Mouse (Mus musculus): Measurements from ENCODE around the gene Zfp646. TPM values are rescaled to one million over a fixed set of nuclear protein-coding genes. Genes with fewer than 3 reads are reported as not detected.
A peak's percentile ranks its signal among the peaks of the same experiment; 100 is the strongest.

Gene Zfp646
- total RNA-seq, 2 experiments from 2014 or later: 38.4 to 40.8 TPM

DNA sequence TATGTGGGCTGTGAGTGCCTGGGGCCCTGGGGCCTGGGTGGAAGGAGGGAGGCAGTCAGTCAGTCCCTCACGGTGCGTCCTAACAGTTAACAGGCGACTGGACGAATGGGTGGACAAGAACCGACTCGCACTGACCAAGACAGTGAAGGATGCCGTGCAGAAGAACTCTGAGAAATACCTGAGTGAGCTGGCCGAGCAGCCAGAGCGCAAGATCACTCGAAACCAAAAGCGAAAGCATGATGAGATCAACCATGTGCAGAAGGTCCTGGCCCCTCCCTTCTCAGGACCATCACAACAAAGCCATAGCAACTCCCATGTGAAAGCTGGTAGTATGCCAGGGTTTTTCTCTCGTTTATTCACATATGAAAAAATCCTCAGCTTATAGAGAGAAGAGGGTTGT, 39.3 kb downstream of the Zfp646 start:
- ATAC-seq (replicated peaks; ENCODE audit: poor library complexity, severe bottlenecking): no peak

DNA sequence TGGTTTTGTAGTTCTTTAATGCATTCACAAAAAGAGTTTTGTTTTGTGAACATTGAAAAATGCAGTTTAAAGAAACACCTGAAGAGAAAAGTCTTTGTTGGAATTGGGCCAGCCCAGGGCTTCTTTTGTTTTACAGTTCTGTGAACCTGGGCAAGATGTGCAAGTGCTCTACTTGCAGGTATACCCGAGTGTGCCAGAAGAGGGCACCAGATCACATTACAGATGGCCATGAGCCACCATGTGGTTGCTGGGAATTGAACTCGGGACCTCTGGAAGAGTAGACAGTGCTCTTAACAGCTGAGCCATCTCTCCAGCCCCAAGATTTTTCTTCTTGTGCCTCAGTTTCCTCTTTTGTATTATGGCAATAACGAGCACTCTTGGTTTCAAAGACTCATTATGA, 42.2 kb downstream of the Zfp646 start:
- ATAC-seq (replicated peaks; ENCODE audit: poor library complexity, severe bottlenecking): 0 out of 2 replicates have a peak, but pooled peaks have one; percentile 28

DNA sequence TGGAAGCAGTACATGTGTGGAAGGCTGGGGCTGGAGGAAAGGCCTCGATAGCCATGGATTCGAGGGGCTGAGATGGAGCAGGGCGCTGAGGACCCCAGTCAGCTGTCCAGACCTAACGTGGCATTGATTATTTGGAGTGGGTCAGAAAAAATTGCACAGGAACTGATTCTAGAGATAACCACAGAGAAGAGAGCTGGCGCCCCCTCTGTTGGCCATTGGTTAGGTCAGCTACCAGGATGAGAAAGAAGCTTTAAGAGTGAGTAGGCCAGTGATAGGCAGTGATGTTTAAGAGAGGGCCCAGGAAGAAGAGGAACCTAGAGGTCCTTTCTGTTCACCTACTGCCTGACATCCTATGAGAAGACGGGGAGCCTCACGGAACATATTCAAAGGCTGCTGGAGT, 43.3 kb downstream of the Zfp646 start:
- ATAC-seq (replicated peaks; ENCODE audit: poor library complexity, severe bottlenecking): peak; percentile 43

DNA sequence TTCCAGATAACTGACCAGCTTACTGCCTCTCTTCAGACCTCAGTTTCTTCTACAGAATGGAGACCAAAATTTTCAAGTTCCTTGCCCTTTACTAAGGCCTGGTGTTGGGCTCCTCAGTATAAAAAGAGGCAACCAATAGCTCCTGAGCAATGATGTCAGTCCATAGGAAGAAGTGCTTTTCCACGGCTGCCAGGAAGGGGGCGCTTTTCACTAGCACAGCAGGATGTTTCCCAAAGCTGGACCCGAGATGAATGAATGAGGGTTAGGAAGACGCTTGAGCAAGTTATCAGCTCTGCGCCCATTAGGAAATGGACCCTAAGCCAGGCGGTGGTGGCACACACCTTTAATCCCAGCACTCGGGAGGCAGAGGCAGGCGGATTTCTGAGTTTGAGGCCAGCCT, 45.5 kb downstream of the Zfp646 start:
- ATAC-seq (replicated peaks; ENCODE audit: poor library complexity, severe bottlenecking): peak; percentile 46

DNA sequence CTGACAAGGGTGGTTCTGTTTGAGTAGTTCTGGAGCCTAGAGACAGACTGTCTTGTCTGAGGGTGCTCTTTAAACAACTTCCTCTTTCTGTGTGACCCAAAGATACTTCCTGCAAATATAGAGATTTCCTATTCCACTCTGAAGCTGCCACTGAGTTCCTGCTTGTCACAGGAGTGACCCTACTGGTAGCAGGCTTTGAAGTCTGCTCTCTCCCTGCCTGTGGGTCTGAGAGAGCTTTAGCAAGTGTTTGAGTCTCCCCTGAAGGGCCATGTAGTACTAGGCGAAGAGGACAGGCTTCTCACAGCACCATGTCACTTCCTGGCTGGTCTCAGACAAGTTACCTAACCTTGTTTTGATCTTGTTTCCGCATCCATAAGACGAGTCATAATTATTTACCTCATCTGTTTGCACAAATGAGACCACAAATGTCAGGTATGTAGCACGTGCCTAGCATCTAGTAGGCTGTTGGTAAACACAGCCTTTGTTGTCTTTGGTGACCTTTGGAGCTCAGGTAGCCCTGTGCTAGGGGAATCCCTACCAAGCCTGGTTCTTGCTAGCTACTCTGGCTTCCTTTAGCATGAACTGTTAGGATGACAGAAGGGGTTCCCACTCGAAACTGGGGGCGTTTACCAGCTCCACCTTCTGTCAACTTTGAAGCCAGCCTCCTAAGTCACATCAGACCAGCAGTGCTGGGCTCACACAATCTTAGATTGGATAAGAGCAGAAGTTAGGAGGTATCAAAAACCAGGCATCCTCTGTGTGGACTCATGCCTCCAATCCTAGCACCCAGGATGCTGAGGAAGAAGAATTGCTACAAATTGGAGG, 46.6 kb downstream of the Zfp646 start:
- ATAC-seq (replicated peaks; ENCODE audit: poor library complexity, severe bottlenecking): peak; percentile 79

DNA sequence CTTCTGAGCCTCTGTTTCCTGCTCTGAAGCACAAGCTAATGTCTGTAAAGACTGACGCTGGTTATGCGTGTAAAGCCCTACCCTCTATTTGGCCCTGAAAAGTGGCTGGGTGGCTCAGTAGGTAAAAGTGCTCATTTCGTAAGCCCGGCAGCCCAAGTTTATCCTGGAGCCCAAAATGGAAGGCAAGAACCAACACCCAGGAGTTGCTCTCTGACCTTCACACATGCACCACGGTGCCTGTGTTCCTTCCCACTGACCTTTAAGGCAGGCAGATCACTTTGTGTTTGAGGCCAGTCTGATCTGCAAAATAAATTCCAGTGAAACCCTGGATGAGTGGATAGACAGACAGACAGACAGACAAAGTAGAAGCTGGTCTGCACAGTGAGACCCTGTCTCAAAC, 47.7 kb downstream of the Zfp646 start:
- ATAC-seq (replicated peaks; ENCODE audit: poor library complexity, severe bottlenecking): no peak

DNA sequence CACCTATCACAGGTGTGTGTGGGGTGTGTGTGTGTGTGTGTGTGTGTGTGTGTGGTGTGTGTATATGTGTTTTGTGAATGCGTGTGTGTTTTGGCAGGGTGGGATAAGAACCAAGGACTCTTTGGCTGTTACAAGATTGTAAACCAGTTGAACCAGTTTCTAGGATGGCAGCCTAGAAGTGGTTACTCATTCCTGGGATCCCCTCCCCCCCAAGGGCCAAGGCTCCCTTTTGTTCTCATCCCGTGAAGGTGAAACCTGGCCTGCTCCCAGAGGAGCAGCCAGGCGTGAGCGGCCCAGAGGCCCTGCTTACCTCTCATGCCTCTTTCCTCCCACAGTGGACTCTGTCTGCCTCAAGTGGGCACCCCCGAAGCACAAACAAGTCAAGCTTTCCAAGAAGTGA, 49.2 kb downstream of the Zfp646 start:
- no peak for ATAC-seq (replicated peaks; ENCODE audit: poor library complexity, severe bottlenecking)

DNA sequence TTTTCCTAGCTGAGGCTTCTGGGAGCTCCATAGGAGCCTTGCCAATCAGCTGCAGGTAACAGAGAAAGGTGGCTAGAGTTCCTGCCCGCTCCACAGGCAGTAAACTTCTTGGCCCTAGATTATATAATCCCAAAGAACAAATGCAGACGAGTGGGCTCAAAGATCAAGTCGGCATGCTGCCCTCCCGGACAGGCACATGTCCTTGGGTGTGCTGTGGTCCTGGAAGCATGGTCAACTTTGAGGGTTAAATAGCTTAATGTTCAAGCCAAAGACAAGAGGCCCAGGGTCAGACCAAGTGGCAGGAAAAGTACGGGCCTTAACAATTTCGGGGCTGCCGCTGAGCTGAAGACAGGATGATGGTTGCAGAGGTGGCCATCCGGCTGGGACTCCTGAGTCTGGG, 50.0 kb downstream of the Zfp646 start:
- no peak for ATAC-seq (replicated peaks; ENCODE audit: poor library complexity, severe bottlenecking)

DNA sequence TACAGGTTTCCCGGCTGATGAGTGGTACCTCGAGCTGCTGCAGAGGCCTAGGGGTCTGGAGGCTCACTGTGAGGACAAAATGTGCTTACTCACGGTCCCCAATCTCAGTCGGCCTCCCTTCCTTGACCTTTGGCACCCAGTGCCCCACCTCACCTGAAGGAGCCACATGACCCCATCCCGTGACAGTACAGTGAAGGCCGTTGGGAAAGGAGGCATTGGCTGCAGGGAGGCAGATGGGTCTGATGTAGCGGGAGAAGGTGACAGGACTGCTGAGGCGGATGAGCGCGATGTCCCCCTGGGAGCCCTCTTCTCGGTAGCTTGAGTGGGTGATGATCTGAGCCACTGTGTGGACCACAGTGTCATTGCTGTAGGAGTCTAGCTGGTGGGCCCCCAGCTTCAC, 50.8 kb downstream of the Zfp646 start:
- ATAC-seq (replicated peaks; ENCODE audit: poor library complexity, severe bottlenecking): no peak

DNA sequence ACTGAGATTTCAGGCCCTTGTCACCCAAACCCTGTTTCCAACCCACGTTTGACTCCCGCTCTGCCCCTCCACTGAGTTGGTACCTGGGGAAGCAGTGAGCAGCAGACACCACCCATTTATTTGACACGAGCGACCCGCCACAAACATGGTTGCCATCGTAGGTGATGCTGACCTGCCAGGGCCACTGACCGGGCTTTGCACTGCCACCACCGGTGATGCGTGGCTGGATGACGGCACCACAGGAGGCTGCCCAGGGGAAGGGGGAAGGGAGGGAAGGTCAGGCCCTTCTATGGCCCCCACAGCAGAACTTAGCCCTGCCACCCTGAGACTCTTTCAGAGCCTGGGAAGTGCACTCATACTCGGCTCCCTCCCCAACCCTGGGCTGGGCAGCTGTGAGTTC, 51.7 kb downstream of the Zfp646 start:
- ATAC-seq (replicated peaks; ENCODE audit: poor library complexity, severe bottlenecking): no peak

DNA sequence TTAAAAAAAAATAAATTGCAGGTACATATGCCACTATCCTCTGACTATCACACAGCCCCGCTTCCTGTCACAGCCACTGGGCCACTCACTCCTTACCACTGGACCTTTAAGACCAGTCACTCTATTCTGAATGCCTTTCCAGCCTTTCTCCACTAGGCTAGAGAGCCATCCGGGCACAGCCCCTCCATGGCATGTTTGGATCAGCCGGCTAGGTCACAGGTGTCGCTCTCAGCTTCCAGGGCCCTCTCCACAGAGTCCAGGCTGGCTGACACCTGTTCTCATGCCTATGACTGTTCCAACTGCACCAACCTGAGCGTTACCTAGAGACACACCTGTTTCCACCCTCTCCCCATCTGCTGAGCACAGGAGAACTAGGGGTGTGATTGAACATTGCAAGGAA, 52.6 kb downstream of the Zfp646 start:
- ATAC-seq (replicated peaks; ENCODE audit: poor library complexity, severe bottlenecking): no peak

DNA sequence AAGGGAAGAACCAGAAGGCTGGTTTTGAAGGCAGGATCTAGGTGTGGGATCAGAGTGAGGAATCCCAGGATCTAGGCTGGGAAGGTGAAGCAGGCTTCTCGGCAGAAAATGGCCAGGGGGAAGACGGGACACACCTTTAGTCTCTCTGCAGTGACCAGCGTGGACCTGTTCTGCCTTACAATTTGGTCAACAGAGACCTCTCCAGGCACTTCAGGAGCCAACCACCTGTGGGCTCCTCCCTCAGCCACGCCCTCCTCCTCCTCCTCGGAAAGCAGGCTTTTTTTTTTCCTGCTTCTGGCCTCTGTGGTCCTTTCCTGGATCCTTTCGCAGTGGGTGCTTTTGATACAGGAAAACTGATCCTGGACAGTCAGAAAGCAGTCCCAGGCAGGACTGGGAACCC, 53.9 kb downstream of the Zfp646 start, which contains the start of gene Prss8:
Gene Prss8, minus strand, starts transcription at position 182 of the 400 bp plus-strand sequence.
- no peak for ATAC-seq (replicated peaks; ENCODE audit: poor library complexity, severe bottlenecking)

DNA sequence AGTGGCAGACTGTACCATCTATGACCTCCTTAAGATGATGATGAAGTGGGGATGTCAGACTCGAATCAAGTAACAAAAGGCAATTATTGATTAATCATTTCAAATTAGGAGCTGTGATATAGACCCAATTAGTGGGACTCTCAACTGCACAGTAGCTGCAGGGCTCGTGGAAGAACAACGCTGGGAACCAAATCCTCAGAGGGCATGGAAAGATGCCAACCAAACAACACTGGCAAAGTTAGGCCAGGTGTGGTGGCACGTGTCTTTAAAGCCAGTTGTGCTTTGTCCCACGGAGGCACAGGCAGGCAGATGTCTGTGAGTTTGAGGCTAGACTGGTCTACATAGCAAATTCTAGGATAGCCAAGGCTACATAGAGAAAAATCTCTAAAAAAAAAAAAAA, 54.6 kb downstream of the Zfp646 start:
- ATAC-seq (replicated peaks; ENCODE audit: poor library complexity, severe bottlenecking): no peak

DNA sequence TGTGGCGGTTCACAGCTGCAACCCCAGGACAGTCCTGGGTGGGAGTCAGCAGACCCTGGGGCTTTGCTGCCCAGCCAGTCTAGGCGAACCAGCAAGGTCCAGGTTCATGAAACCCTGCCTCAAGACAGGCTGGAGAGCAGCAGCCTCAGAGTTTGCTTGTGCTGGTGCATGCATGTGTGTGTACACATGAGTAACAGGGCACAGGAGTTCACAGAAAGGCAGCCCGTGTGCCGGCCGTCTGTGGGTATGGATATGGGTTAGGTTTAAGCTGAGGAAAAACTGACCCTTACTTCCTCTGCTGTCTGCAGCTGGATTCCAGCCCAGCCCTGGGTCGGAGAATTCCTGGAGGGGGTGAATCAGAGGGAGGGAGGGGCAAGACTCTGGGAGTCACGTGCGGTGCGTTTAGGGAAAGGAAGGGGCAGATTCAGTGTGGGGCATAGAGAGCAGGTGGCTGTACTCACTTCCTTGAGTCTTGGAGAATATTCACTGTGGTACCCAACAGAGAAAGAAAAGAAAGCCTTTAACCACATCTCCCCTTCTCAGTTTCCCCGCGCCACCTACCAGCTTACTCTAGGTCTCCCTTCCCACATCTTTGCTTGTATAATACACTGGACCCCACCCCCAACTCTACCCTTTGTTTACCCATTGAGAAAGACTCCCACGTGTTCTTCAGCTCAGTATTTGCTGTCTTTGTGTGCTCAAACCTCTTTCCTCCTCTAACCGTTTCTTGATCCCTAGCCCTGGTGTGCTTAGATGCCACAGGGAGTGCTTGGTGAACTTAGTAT, 55.5 kb downstream of the Zfp646 start:
- ATAC-seq (replicated peaks; ENCODE audit: poor library complexity, severe bottlenecking): peak; percentile 21

DNA sequence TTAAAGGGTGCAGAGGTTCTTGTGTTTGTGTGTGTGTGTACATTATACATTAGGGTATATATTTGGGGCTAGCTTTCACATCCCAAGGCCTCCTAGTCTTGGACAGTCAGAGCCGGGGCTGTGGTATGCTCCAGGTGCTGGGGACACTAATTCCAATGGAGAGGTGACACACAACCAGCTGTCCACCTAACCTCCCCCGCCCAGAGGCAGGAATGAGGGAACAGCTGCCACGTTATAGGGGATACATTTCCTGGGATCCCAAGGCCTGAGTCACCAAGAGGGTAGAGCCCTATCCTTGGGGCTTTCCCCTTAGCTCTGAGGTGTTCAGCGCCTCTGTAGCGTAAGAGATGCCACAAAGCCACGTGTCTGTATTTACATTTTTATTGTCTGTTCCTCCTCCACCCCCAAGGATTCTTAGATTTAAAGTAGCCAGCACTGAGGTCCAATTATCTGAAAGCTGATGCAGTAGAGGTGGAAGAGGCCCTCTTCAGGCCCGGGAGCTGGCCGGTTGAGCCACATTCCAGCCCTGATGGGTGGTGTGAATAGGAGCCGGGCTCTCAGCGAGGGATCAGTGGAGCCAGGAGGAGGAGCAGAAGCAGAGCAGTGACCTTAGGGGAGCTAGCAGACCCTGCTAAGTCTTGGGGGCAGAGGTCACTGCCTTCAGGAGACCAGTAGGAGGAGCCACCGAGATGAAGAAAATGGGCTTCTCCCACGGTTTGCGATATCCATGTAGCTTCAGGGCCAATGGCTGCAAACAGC, 56.4 kb downstream of the Zfp646 start:
- no peak for ATAC-seq (replicated peaks; ENCODE audit: poor library complexity, severe bottlenecking)

DNA sequence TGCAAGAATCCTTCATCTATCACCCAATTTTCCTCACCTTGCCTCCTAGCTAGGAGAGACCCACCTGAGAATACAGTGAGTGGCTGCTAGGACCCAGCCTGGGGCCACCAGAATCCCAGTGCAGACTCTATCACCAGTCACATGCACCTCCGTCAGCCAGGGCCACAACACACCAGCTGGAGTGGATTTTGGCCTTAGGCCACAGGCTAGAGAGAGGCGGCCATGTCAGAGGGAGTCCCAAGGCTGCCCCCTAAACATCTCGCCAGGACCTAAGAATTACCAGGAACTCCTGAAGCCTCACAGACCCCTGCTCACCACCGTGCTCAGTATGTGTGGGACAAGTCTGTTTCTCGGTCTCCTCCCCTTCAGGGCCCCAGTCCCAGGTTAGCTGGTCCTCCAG, 58.1 kb downstream of the Zfp646 start:
- ATAC-seq (replicated peaks; ENCODE audit: poor library complexity, severe bottlenecking): no peak

DNA sequence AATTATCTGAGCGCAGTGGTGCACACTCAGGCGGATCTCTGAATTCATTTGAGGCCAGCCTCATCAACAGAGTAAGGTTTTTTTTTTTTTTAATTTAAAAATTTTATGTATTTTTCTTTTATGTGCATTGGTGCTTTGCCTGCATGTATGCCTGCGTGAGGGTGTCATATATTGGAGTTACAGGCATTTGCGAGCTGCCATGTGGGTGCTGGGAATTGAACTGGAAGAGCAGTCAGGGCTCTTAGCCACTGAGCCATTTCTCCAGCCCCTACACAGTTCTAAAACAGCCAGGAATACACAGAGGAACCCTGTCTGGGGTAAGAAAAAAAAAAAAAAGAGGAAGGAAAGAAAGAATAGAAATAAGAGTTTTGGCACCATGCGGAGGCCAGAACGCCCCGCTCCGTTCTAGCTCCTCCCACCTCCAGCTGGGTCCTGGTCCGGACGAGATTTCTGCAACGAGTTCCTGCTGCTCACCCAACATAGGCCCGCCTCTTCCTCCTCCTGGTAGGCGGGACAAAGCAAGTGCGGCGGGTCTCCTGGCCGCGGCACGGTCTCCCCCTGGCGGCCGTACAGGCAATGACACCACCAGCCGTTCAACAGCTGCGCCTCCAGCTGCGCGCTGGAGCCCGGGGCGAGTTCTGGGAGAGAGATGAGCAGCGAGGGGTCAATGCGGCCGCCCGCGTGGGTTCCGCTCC, 59.2 kb downstream of the Zfp646 start:
- peak; percentile 96 for ATAC-seq (replicated peaks; ENCODE audit: poor library complexity, severe bottlenecking)

All from granulocyte monocyte progenitor cell, adult 5-6 weeks (primary cell).